Mouse (Mus musculus) midbrain, postnatal 0 days (tissue): ENCODE measurements at regions not wholly inside any gene's neighbourhood (a gene's known extent, or its start where the extent isn't known, plus 50 kb on each side); places are given as distances from the start of the nearest gene placed in this dataset.
A peak's percentile ranks its signal among the peaks of the same experiment; 100 is the strongest.

Source experiments
- ATAC-seq: fragments of 200-750 bp; cut with Nextera tagmentation; 2 replicates; pipeline ENCODE4 v1.8.0; 2017; ENCODE audit warnings: moderate number of reproducible peaks, mild to moderate bottlenecking, moderate TSS enrichment, moderate library complexity; ENCODE audit not compliant: low FRiP score
- DNase-seq: peaks from one replicate; pipeline ENCODE4 v3.0.0-alpha.2; 2015; ENCODE audit warnings: low spot score
- H3K27ac ChIP-seq: fragments of 300-500 bp; sonication (generic); 2 replicates; pipeline ENCODE4 v1.5.1; 2014; ENCODE audit warnings: low read depth, mild to moderate bottlenecking, low read length, mixed read lengths
- H3K27me3 ChIP-seq: fragments of 300-500 bp; sonication (generic); 2 replicates; pipeline ENCODE4 v1.6.1; 2014; ENCODE audit warnings: low read length, control low read depth, mixed read lengths; ENCODE audit not compliant: insufficient read depth
- H3K36me3 ChIP-seq: fragments of 300-500 bp; sonication (generic); 2 replicates; pipeline ENCODE4 v1.6.1; 2014; ENCODE audit warnings: low read length, control low read depth, mixed read lengths; ENCODE audit not compliant: insufficient read depth
- H3K4me1 ChIP-seq: fragments of 300-500 bp; sonication (generic); 2 replicates; pipeline ENCODE4 v1.6.1; 2014; ENCODE audit warnings: mild to moderate bottlenecking, control low read depth, antibody characterized with exemption, low read length, mixed read lengths; ENCODE audit not compliant: insufficient read depth
- H3K4me2 ChIP-seq: fragments of 300-500 bp; sonication (generic); 2 replicates; pipeline ENCODE4 v1.6.1; 2014; ENCODE audit warnings: low read depth, mild to moderate bottlenecking, low read length, mixed read lengths; ENCODE audit not compliant: poor library complexity, severe bottlenecking
- H3K4me3 ChIP-seq: fragments of 300-500 bp; sonication (generic); 2 replicates; pipeline ENCODE4 v1.5.1; 2014; ENCODE audit warnings: low read depth, mild to moderate bottlenecking, low read length, moderate library complexity
- H3K9ac ChIP-seq: fragments of 300-500 bp; sonication (generic); replicated peaks from 2 replicates; pipeline ENCODE4 v1.6.1; 2014; ENCODE audit warnings: mild to moderate bottlenecking, low read length, moderate library complexity, mixed read lengths; ENCODE audit not compliant: poor library complexity, severe bottlenecking
- H3K9me3 ChIP-seq: fragments of 300-500 bp; sonication (generic); 2 replicates; pipeline ENCODE4 v1.6.1; 2016; ENCODE audit warnings: low read length, control low read depth
- CTCF ChIP-seq: IDR thresholded peaks from 2 replicates; pipeline ENCODE4 v1.5.1; 2016; ENCODE audit warnings: antibody characterized with exemption, mild to moderate bottlenecking
- WGBS: fragments of 180-500 bp; shearing (Covaris S2); extraction: QIAGEN DNeasy Blood & Tissue Kit; methylation state at CpG from one replicate; pipeline ENCODE4 v1.1.7; 2014; 5-methylcytosine and 5-hydroxymethylcytosine counted together

DNA sequence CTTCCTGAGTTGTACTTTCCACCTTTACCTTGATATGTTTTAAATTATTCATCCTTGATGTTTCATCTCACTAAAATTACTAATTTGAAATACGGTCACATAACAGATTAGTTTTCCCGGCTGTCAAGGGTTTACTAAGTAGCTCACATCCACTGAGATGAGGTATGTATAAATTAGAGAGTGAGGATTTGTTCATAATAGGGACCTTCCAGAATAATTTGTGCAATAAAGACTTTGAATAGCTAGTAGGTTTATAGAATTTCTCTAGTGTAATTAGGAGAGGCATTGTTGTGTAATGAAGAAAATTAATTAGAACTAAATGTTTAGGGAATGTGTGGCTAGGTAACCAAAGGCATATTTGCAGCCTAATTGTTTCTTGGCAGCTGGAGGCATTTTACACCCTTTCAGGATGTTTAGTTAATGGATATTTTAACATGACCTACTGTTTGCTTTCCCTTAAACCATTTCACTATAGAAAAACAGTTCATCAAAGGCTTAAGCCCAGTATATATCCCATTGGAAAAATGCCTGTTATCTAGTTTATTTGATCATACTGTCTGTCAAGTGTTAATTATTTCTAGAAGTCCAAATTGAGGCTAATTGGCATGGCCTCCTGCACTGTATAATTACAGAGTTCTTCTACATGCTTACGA lies 70.8 kb downstream of the Mat2b start:
- no peak overlapping the region for H3K4me3 ChIP-seq
- DNase-seq (peak; percentile 10), ATAC-seq (no peak)
- no peaks in the 10 kb centered on the region for H3K36me3 ChIP-seq
- no peak for TF ChIP-seq CTCF
- 60% methylated on average over 3 of the region's 3 CpGs for WGBS
- no peaks in the 10 kb centered on the region for H3K27me3 ChIP-seq
- H3K9ac ChIP-seq, result no peak overlapping the region
- no peaks in the 10 kb centered on the region for H3K9me3 ChIP-seq
- no peak overlapping the region for H3K4me2 ChIP-seq
- H3K27ac ChIP-seq, result no peak overlapping the region
- no peaks in the 10 kb centered on the region for H3K4me1 ChIP-seq

DNA sequence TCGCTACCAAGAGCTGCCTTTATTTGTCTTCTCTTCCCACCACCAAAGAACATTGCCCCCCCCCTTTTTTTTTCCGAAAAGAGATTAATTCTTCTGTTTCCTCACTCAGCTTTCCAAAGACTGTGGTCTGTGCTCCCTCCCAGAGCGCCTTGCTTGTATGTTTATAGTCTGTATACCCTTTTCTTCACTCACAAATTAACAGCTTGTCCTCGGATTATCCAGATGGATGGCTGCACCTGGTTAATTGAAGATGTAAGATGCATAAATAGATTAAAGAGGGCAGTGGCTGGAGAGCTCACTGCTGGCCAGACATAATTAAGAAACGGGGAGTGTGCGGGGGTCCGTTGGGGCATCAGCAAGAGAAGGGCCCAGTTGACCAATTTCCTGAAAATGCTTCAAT lies 75.0 kb downstream of the Mat2b start:
- no peak overlapping the region for H3K9ac ChIP-seq
- H3K27me3 ChIP-seq, result no peaks in the 10 kb centered on the region
- DNase-seq, result peak; percentile 24
- H3K4me1 ChIP-seq, result no peaks in the 10 kb centered on the region
- WGBS, result 56% methylated on average over 7 of the region's 7 CpGs
- TF ChIP-seq CTCF, result no peak
- no peak for ATAC-seq
- H3K27ac ChIP-seq, result no peak overlapping the region
- H3K9me3 ChIP-seq, result no peaks in the 10 kb centered on the region
- no peak overlapping the region for H3K4me3 ChIP-seq
- H3K36me3 ChIP-seq, result no peaks in the 10 kb centered on the region
- no peak overlapping the region for H3K4me2 ChIP-seq

DNA sequence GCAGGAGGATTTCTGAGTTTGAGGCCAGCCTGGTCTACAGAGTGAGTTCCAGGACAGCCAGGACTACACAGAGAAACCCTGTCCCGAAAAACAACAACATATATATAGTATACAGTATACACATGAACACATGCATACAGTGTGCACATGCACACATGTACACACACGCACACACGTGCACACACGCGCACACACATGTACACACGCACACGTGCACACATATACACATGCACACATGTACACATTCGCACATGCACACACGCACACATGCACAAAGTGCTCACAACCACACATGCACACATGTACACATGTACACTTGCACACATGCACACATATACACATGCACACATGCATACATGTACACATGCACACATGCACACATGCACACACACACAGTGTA lies 92.0 kb downstream of the Mat2b start:
- TF ChIP-seq CTCF, result no peak
- Histone ChIP-seq H3K9ac (no peak overlapping the region), H3K4me2 (no peak overlapping the region), H3K4me1 (peaks cover 2% of the 10 kb centered on the region; the same call in 1 of the 2 replicates), H3K27ac (no peak overlapping the region), H3K4me3 (no peak overlapping the region), H3K27me3 (no peaks in the 10 kb centered on the region), H3K36me3 (no peaks in the 10 kb centered on the region), H3K9me3 (no peaks in the 10 kb centered on the region)
- DNase-seq, result no peak
- WGBS, result 94% methylated on average over 9 of the region's 9 CpGs
- ATAC-seq, result no peak

DNA sequence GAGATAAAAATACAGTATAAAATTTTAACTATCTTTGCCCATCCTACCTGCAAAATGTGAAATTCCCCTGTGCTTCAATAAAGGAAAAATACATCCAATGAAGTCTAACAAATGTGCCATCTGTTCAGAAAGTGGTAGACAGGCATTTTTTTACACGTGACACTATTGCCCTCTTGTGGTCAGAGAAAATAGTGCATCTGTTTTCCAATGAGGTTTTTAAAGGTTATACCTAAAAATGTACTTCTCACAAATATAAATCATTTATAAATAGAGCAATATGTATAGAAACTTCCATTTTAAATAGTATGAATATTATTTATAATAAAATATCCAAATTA lies 93.5 kb downstream of the Mat2b start:
- H3K27me3 ChIP-seq, result no peaks in the 10 kb centered on the region
- ATAC-seq (no peak), DNase-seq (peak; percentile 81)
- no peaks in the 10 kb centered on the region for H3K9me3 ChIP-seq
- peaks cover 2% of the 10 kb centered on the region; the same call in 1 of the 2 replicates for H3K4me1 ChIP-seq
- H3K4me2 ChIP-seq, result no peak overlapping the region
- peak; percentile 95 for TF ChIP-seq CTCF
- no peak overlapping the region for H3K9ac ChIP-seq
- no peak overlapping the region for H3K4me3 ChIP-seq
- no peaks in the 10 kb centered on the region for H3K36me3 ChIP-seq
- 2% methylated on average over 1 of the region's 1 CpGs for WGBS
- H3K27ac ChIP-seq, result no peak overlapping the region

DNA sequence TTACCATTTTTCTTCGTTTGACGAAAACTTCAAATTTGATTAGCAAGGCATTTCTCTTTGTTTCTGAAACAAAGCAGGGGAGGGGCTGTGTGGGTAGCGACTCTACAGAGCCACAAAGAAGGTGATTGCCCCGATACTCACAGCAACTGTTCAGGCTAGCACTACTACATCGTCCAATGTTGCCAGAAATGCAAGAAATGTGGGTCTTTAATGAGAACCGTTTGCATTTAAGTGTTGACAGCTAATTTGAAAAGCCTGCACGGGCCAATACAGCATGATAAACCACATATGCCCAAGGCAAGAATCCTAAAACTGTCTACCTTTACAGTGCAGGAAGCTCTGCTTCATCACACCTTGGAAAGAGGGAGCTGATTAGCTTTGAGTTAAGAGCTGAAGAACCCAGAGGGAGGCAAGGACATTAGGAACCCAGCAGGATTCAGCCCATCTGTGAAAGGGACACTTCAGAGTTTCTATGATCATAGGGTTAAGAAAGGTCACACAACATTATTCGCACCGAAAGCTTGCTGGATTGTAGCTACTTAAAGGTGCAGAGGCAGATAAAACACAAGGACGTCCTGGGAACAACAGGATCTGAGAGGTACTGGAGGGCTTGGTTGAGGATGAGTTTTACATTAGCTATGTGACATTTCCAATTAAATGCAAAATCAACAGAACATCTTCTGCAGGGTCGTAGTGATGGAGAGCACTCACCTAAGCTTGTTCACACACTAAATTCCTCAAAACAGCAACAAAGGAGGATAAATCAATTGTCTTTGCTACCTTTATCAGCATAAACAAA lies 94.0 kb downstream of the Mat2b start:
- Histone ChIP-seq H3K4me1 (peaks cover 2% of the 10 kb centered on the region; the same call in 1 of the 2 replicates), H3K36me3 (no peaks in the 10 kb centered on the region), H3K9ac (no peak overlapping the region), H3K4me3 (no peak overlapping the region), H3K27me3 (no peaks in the 10 kb centered on the region), H3K4me2 (no peak overlapping the region), H3K27ac (no peak overlapping the region), H3K9me3 (no peaks in the 10 kb centered on the region)
- DNase-seq (peak; percentile 33), ATAC-seq (no peak)
- 21% methylated on average over 11 of the region's 11 CpGs for WGBS
- TF ChIP-seq CTCF, result no peak

DNA sequence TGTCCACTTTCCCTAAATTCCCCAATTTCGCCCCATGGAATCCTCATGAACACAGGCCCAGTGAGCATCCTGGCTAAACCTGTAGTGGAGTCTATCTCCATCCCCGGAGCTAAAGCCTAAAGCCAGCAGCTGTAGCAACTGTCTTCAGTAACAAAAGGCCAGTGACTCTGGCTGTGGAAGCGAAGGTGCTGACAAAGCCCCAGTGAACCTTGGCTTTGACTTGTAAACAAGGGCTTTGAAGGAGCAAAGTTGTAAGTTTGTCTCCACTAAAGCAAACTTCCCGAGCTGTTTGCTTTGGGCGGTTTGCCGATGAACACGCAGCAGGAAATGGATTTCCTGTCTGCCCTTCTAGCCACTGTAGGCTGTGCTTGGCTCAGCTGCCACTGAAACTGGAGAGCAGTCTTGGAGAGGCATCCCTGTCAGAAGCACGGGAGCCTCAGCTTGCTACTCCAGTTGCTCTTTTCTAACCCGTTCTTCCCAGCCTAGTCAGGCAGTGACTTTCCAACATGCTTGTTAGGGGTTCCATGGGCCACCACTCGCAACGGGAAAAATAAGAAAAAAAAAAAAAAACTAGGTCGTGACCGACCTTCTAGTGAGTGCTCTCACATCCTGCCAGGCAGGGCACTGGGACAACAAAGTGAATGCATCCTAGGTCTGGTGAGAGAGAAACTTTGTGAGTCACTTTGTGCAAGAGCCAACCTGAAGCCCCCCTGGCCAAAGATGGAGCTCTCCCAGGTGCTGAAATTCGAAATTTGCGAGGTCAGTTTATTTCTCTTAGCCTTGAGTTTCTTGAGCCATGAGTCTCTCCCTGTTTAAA lies 94.8 kb downstream of the Mat2b start:
- peaks cover 2% of the 10 kb centered on the region; the same call in 1 of the 2 replicates for H3K4me1 ChIP-seq
- WGBS, result 14% methylated on average over 15 of the region's 15 CpGs
- H3K27me3 ChIP-seq, result no peaks in the 10 kb centered on the region
- H3K9ac ChIP-seq, result no peak overlapping the region
- no peaks in the 10 kb centered on the region for H3K36me3 ChIP-seq
- TF ChIP-seq CTCF, result no peak
- ATAC-seq (no peak), DNase-seq (peak; percentile 38)
- H3K27ac ChIP-seq, result no peak overlapping the region
- H3K4me3 ChIP-seq, result no peak overlapping the region
- no peak overlapping the region for H3K4me2 ChIP-seq
- H3K9me3 ChIP-seq, result no peaks in the 10 kb centered on the region
